Mouse (Mus musculus): ENCODE measurements around the gene Zfp574.

- TF ChIP-seq CTCF (IDR thresholded peaks at IDR 0.05) (no peak), POLR2A (IDR thresholded peaks at IDR 0.05; ENCODE audit: insufficient read depth, low read depth, low read length) (no peak), EP300 (IDR thresholded peaks at IDR 0.05; ENCODE audit: insufficient read depth, low read depth, low read length) (no peak)
These were observed 19.8 kb upstream of the Zfp574 start for GRCm38 (mm10) chr7:25052587-25052986.

Data from heart, adult 2 months (tissue).